Mouse (Mus musculus) neural tube, embryonic 14.5 days (tissue): ENCODE measurements around the gene Rab5if. TPM values are rescaled to one million over a fixed set of nuclear protein-coding genes. Genes with fewer than 3 reads are reported as not detected.

Source experiments
- ATAC-seq: fragments of 200-750 bp; cut with Nextera tagmentation; 2 replicates; pipeline ENCODE4 v1.8.0; 2017; ENCODE audit warnings: low read depth, mild to moderate bottlenecking, moderate TSS enrichment, moderate library complexity
- H3K27ac ChIP-seq: fragments of 300-500 bp; sonication (generic); 2 replicates; pipeline ENCODE4 v1.5.1; 2014; ENCODE audit warnings: low read depth, mild to moderate bottlenecking, control low read depth, low read length, moderate library complexity, mixed read lengths
- H3K27me3 ChIP-seq: fragments of 300-500 bp; sonication (generic); 2 replicates; pipeline ENCODE4 v1.6.1; 2014; ENCODE audit warnings: low read length; ENCODE audit not compliant: control insufficient read depth, insufficient read depth
- H3K36me3 ChIP-seq: fragments of 300-500 bp; sonication (generic); 2 replicates; pipeline ENCODE4 v1.6.1; 2014; ENCODE audit warnings: low read length, mixed read lengths; ENCODE audit not compliant: control insufficient read depth, insufficient read depth
- H3K4me1 ChIP-seq: fragments of 300-500 bp; sonication (generic); 2 replicates; pipeline ENCODE4 v1.6.1; 2014; ENCODE audit warnings: low read length; ENCODE audit not compliant: control insufficient read depth, insufficient read depth
- H3K4me2 ChIP-seq: fragments of 300-500 bp; sonication (generic); 2 replicates; pipeline ENCODE4 v1.6.1; 2014; ENCODE audit warnings: mild to moderate bottlenecking, low read depth, low read length, control low read depth
- H3K4me3 ChIP-seq: fragments of 300-500 bp; sonication (generic); 2 replicates; pipeline ENCODE4 v1.5.1; 2014; ENCODE audit warnings: low read depth, low read length, control low read depth, mixed read lengths
- H3K9ac ChIP-seq: fragments of 300-500 bp; sonication (generic); replicated peaks from 2 replicates; pipeline ENCODE4 v1.6.1; 2014; ENCODE audit warnings: low read depth, mild to moderate bottlenecking, control low read depth, low read length, mixed read lengths
- H3K9me3 ChIP-seq: fragments of 300-500 bp; sonication (generic); 2 replicates; pipeline ENCODE4 v1.6.1; 2016; ENCODE audit warnings: low read length; ENCODE audit not compliant: control insufficient read depth
- WGBS: fragments of 180-500 bp; shearing (Covaris S2); extraction: QIAGEN DNeasy Blood & Tissue Kit; methylation state at CpG from one replicate; pipeline ENCODE4 v1.1.7; 2014; 5-methylcytosine and 5-hydroxymethylcytosine counted together
- polyA plus RNA-seq: library from polyadenylated mRNA; unstranded; fragments of >200 nt; fragmentation: Nextera tagmentation; extraction: Ambion mirVana; gene quantifications from 2 replicates; pipeline ENCODE4 v1.2.1, GENCODE M21; 2014

Rab5if gene
- polyA plus RNA-seq, 1 experiment from 2014 or later: 165 TPM

DNA sequence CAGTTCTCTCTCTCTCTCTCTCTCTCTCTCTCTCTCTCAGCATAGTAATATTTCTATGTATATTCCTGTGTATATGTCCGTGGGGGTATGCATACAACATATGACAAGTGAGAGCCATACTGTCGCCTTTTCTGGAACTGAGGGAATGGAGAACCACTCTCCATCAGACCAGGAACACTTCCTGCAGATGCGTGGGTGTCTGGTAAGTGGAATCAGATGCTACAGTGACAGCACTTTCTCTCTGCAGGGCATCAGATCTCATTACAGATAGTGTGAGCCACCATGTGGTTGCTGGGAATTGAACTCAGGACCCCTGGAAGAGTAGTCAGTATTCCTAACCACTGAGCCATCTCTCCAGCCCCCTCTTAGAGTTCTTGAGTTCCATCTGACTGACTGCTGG, 25.6 kb downstream of the Rab5if start:
- no peak overlapping the region for H3K27ac ChIP-seq
- 0 out of 2 replicates have a peak, but pooled peaks cover 4% of the 10 kb centered on the region for H3K4me1 ChIP-seq
- 76% methylated on average over 3 of the region's 3 CpGs for WGBS
- no peaks in the 10 kb centered on the region for H3K36me3 ChIP-seq
- no peak overlapping the region for H3K9ac ChIP-seq
- no peaks in the 10 kb centered on the region for H3K9me3 ChIP-seq
- no peaks in the 10 kb centered on the region for H3K27me3 ChIP-seq
- no peak overlapping the region for H3K4me3 ChIP-seq
- ATAC-seq: no peak
- H3K4me2 ChIP-seq: no peak overlapping the region

- Histone ChIP-seq H3K36me3 (no peaks in the 10 kb centered on the region), H3K4me3 (no peak overlapping the region), H3K9ac (no peak overlapping the region), H3K27me3 (no peaks in the 10 kb centered on the region), H3K4me1 (0 out of 2 replicates have a peak, but pooled peaks cover 4% of the 10 kb centered on the region), H3K9me3 (no peaks in the 10 kb centered on the region), H3K4me2 (no peak overlapping the region), H3K27ac (no peak overlapping the region)
- 15% methylated on average over 3 of the region's 3 CpGs for WGBS
- ATAC-seq: peak; percentile 63; the same call in 1 of the 2 replicates
These were observed 29.3 kb downstream of the Rab5if start for GRCm38 (mm10) chr2:156892240-156892639.

DNA sequence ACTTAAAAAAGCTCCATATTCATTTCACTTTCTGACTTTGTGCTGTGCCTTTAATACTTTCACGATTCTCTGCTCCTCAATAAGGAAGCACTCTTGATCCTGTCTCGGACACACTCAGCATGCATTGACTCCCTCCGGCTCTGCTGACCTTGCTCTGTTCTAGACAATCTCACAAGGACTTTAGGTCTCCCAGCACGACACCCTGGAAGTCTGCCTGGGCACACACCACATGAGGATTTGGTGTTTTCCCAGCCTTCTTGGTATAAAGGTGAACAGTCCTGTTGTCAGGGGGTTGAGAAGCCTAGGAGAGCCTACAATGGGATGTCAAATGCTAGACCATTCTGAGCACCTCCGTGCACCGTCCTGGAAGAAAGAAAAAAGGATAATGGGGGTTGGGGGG, 29.9 kb downstream of the Rab5if start:
- Histone ChIP-seq H3K27me3 (no peaks in the 10 kb centered on the region), H3K4me1 (0 out of 2 replicates have a peak, but pooled peaks cover 4% of the 10 kb centered on the region), H3K9ac (no peak overlapping the region), H3K4me3 (no peak overlapping the region), H3K4me2 (no peak overlapping the region), H3K27ac (no peak overlapping the region), H3K36me3 (no peaks in the 10 kb centered on the region), H3K9me3 (no peaks in the 10 kb centered on the region)
- 76% methylated on average over 6 of the region's 6 CpGs for WGBS
- ATAC-seq: no peak

DNA sequence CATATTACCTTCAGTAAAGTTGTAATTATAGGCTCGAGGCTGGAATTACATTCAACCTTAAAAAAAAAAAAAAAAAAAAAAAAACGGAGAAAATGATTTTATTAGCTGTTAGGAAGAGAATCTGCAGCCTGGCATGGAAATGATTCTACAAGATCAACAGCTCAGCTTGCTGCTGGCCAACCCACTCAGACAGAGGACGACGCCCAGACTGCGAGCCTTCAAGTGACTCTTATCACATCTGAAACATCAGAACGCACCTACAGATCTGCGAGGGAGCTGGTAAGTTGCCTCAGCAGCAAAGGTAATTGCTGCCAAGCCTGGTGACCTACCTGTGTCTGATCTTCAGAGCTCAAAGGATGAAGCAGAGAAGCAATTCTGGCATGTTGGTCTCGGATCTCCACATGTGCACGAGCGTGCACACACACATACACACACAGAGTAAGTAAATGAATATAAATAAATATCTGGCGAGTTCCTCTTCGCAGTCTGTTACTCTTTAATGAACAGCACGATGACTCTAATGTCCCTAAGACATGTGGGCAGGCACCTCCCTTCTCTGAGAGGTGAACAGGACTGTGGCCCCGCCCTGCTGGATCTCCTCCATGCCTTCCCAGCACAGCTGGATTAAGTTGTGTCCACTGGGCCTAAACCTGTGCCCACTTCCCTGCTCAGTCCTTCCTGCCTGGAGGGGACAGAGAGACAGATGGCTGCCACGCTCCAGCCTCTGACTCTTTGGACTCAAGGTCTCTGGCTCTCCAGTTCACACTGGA, 31.8 kb downstream of the Rab5if start:
- 83% methylated on average over 15 of the region's 15 CpGs for WGBS

DNA sequence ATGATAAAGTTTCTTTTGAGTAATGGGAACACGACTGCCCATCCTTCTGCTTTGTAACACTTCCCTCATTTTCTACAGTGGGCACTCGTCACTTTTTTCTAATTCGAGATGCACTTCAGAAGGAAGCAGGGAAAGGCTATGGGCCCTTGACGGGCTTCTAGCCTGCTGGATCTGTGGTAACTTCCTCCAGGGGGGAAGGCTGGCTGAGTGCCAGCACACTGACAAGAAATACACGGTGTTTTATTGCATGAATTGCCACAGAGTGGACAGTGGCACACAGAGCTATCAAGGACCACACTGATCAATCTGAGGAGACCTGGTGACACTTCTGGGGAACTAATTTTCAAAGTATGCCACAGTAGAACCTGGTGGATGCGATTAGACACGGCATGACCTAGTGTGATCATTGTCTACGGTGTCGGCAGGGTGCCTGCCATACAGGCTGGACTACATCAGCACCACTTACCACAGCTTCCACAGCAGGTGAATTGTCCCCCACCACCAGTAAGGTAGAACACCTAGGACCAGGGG, 33.5 kb downstream of the Rab5if start:
- no peak overlapping the region for H3K4me3 ChIP-seq
- WGBS: 67% methylated on average over 9 of the region's 9 CpGs
- H3K9me3 ChIP-seq: no peaks in the 10 kb centered on the region
- 0 out of 2 replicates have a peak, but pooled peaks cover 4% of the 10 kb centered on the region for H3K4me1 ChIP-seq
- no peak overlapping the region for H3K27ac ChIP-seq
- ATAC-seq: no peak
- H3K4me2 ChIP-seq: no peak overlapping the region
- H3K36me3 ChIP-seq: no peaks in the 10 kb centered on the region
- no peaks in the 10 kb centered on the region for H3K27me3 ChIP-seq
- H3K9ac ChIP-seq: no peak overlapping the region

More for the DNA sequence above, 31.8 kb downstream of the Rab5if start:
- ATAC-seq: no peak
- no peak overlapping the region for H3K4me3 ChIP-seq
- H3K4me1 ChIP-seq: 0 out of 2 replicates have a peak, but pooled peaks cover 4% of the 10 kb centered on the region
- H3K4me2 ChIP-seq: no peak overlapping the region
- H3K9ac ChIP-seq: no peak overlapping the region
- no peaks in the 10 kb centered on the region for H3K27me3 ChIP-seq
- H3K27ac ChIP-seq: no peak overlapping the region
- H3K9me3 ChIP-seq: no peaks in the 10 kb centered on the region
- H3K36me3 ChIP-seq: no peaks in the 10 kb centered on the region

GRCm38 (mm10) chr2:156897034-156897433, 34.1 kb downstream of the Rab5if start:
- 0 out of 2 replicates have a peak, but pooled peaks cover under 1% of the 10 kb centered on the region for H3K4me1 ChIP-seq
- H3K4me2 ChIP-seq: no peak overlapping the region
- H3K9ac ChIP-seq: no peak overlapping the region
- no peaks in the 10 kb centered on the region for H3K9me3 ChIP-seq
- 87% methylated on average over 9 of the region's 9 CpGs for WGBS
- no peaks in the 10 kb centered on the region for H3K36me3 ChIP-seq
- no peak overlapping the region for H3K4me3 ChIP-seq
- H3K27me3 ChIP-seq: no peaks in the 10 kb centered on the region
- no peak overlapping the region for H3K27ac ChIP-seq
- no peak for ATAC-seq

- Histone ChIP-seq H3K36me3 (no peaks in the 10 kb centered on the region), H3K9me3 (no peaks in the 10 kb centered on the region), H3K4me3 (no peak overlapping the region), H3K27me3 (no peaks in the 10 kb centered on the region), H3K4me2 (no peak overlapping the region), H3K4me1 (no peaks in the 10 kb centered on the region), H3K9ac (no peak overlapping the region), H3K27ac (no peak overlapping the region)
- ATAC-seq: no peak
- 73% methylated on average over 4 of the region's 4 CpGs for WGBS
These were observed 35.4 kb downstream of the Rab5if start for GRCm38 (mm10) chr2:156898374-156898773.

DNA sequence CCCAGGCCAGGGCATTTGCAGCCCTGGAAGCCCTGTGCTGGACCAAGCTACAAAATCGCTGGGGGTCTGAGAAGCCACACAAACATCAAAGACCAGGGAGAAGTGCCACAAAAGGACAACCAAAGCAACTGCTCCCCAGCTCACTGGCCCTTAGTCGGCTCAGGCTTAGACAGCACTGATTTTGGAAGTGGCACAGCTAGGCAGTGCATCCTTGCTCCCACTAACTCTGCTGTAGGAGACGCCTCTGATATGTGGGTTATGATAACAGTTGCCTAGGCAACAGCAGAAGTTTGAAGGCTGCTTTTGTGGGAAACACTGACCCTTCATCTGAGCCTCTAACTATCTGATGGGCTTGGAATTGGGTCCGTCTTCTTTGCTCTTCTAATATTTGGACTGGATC, 36.3 kb downstream of the Rab5if start:
- Histone ChIP-seq H3K4me1 (no peaks in the 10 kb centered on the region), H3K27me3 (no peaks in the 10 kb centered on the region), H3K9me3 (no peaks in the 10 kb centered on the region), H3K27ac (no peak overlapping the region), H3K9ac (no peak overlapping the region), H3K4me3 (no peak overlapping the region), H3K4me2 (no peak overlapping the region), H3K36me3 (no peaks in the 10 kb centered on the region)
- 79% methylated on average over 4 of the region's 4 CpGs for WGBS
- no peak for ATAC-seq

DNA sequence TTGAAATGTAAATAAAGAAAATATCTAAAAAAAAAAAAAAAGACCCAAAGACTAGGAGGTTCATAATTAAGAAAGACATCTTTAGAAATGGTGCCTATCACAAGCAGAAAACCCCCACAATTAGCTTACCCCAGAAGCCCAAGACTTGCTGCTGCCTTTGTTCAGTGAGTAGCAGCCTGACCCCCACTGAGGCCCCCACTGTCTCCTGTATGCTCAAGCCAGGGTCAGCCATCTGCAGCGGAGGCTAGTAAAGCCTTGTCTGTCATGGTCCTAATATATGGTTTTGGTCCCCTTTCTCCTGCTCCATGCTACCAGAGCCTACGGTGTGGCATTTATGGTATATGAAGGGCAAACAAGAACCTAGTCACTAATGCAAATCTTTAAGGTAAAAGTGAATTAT, 38.4 kb downstream of the Rab5if start:
- Histone ChIP-seq H3K36me3 (no peaks in the 10 kb centered on the region), H3K27ac (no peak overlapping the region), H3K9me3 (no peaks in the 10 kb centered on the region), H3K4me1 (no peaks in the 10 kb centered on the region), H3K4me2 (no peak overlapping the region), H3K27me3 (no peaks in the 10 kb centered on the region), H3K9ac (no peak overlapping the region), H3K4me3 (no peak overlapping the region)
- no peak for ATAC-seq
- 52% methylated on average over 2 of the region's 2 CpGs for WGBS
